Mouse (Mus musculus) limb, embryonic 13.5 days (tissue): ENCODE measurements at regions not wholly inside any gene's neighbourhood (a gene's known extent, or its start where the extent isn't known, plus 50 kb on each side); places are given as distances from the start of the nearest gene placed in this dataset.

Source experiments
- ATAC-seq: fragments of 200-750 bp; cut with Nextera tagmentation; 2 replicates; pipeline ENCODE4 v1.8.0; 2017; ENCODE audit warnings: low read depth, moderate number of reproducible peaks, moderate TSS enrichment; ENCODE audit not compliant: low FRiP score
- H3K27ac ChIP-seq: fragments of 300-500 bp; sonication (generic); 2 replicates; pipeline ENCODE4 v1.5.1; 2015; ENCODE audit warnings: inconsistent platforms, mild to moderate bottlenecking, moderate library complexity
- H3K27me3 ChIP-seq: fragments of 300-500 bp; sonication (generic); 2 replicates; pipeline ENCODE4 v1.6.1; 2015; ENCODE audit warnings: mild to moderate bottlenecking, inconsistent platforms
- H3K36me3 ChIP-seq: fragments of 300-500 bp; sonication (generic); 2 replicates; pipeline ENCODE4 v1.6.1; 2015; ENCODE audit warnings: inconsistent platforms, mild to moderate bottlenecking, moderate library complexity
- H3K4me1 ChIP-seq: fragments of 300-500 bp; sonication (generic); 2 replicates; pipeline ENCODE4 v1.6.1; 2015; ENCODE audit warnings: inconsistent platforms
- H3K4me2 ChIP-seq: fragments of 300-500 bp; sonication (generic); replicated peaks from 2 replicates; pipeline ENCODE4 v1.6.1; 2015; ENCODE audit warnings: inconsistent platforms, mild to moderate bottlenecking, moderate library complexity
- H3K4me3 ChIP-seq: fragments of 300-500 bp; sonication (generic); 2 replicates; pipeline ENCODE4 v1.5.1; 2015; ENCODE audit warnings: moderate library complexity, mild to moderate bottlenecking, inconsistent platforms
- H3K9ac ChIP-seq: fragments of 300-500 bp; sonication (generic); 2 replicates; pipeline ENCODE4 v1.6.1; 2015; ENCODE audit warnings: mild to moderate bottlenecking, inconsistent platforms
- H3K9me3 ChIP-seq: fragments of 300-500 bp; sonication (generic); 2 replicates; pipeline ENCODE4 v1.6.1; 2016; ENCODE audit warnings: inconsistent platforms
- WGBS: fragments of 180-500 bp; shearing (Covaris S2); methylation state at CpG from one replicate; pipeline ENCODE4 v1.1.7; 2015; 5-methylcytosine and 5-hydroxymethylcytosine counted together

DNA sequence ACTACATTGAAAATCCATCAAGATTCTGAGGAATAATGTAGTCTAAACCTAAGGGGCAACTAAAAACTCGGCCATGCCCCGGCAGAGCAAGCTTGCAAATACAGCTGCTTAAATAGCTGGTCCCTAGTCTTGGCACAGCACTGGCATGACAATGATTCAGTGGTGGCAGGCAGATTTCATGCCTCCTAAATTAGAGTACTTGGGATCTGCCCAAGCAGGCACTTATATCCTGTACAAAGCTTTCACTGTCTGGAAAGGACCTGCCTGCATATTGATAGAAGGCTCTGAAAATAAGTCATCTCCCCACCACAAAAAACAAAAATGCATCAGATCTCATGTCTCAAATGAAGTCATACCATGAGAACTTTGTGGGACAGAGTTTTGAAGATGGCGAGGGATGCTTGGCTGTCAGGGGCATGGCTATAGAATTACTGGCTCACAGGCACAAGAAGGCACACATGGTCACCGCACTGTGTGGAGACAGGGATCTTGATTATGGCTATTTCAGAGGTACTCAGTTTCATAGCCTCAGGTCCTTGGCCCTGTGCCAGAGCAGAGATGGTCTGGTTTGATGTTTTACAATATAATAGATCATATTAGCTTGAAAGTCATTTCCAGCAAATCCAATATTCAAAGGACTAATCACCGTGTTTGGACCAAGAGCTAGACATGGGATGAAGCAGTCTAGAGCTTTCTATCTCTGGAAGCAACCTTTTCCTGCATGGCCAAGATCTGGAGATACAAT is 217.7 kb downstream of the Gm45692 start:
- 88% methylated on average over 5 of the region's 5 CpGs for WGBS

DNA sequence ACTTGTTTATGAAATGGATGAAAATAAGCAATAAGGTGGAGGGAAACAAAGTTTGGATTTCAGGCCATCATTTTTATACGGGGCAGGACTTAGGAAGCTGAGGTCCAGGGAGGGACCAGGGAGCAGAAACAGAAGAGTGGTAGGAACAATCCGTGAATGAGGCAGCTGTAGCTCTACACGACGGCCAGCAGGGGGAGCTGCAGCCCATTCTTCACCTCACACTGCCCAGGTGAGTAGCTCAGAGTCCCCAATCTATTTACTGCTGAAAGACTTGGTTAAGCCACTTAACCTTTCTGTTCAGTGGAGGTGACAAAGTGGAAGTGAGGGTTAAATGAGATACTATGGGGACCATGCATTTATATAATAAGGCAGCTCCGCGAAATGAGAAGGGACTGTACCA is 225.7 kb downstream of the Gm45692 start:
- no peak overlapping the region for H3K4me2 ChIP-seq
- no peak overlapping the region for H3K4me3 ChIP-seq
- no peak overlapping the region for H3K9ac ChIP-seq
- H3K4me1 ChIP-seq = peaks cover 9% of the 10 kb centered on the region
- H3K9me3 ChIP-seq = no peaks in the 10 kb centered on the region
- H3K36me3 ChIP-seq = no peaks in the 10 kb centered on the region
- no peak overlapping the region for H3K27ac ChIP-seq
- peak; percentile 54; the same call in 1 of the 2 replicates for ATAC-seq
- H3K27me3 ChIP-seq = peaks cover 38% of the 10 kb centered on the region
- 28% methylated on average over 6 of the region's 6 CpGs for WGBS

More for the DNA sequence above, 217.7 kb downstream of the Gm45692 start:
- Histone ChIP-seq H3K9me3 (no peaks in the 10 kb centered on the region), H3K4me2 (no peak overlapping the region), H3K27me3 (no peaks in the 10 kb centered on the region), H3K27ac (no peak overlapping the region), H3K9ac (no peak overlapping the region), H3K4me1 (peaks cover 10% of the 10 kb centered on the region), H3K36me3 (no peaks in the 10 kb centered on the region), H3K4me3 (no peak overlapping the region)
- ATAC-seq = no peak

GRCm38 (mm10) chr8:26349231-26349630 is 229.9 kb downstream of the Gm45692 start:
- H3K4me2 ChIP-seq = no peak overlapping the region
- H3K27me3 ChIP-seq = peaks cover 35% of the 10 kb centered on the region
- no peak overlapping the region for H3K4me3 ChIP-seq
- H3K4me1 ChIP-seq = peaks cover 28% of the 10 kb centered on the region
- no peak for ATAC-seq
- H3K9ac ChIP-seq = no peak overlapping the region
- WGBS = 83% methylated on average over 7 of the region's 7 CpGs
- H3K27ac ChIP-seq = no peak overlapping the region
- H3K36me3 ChIP-seq = no peaks in the 10 kb centered on the region
- H3K9me3 ChIP-seq = no peaks in the 10 kb centered on the region

GRCm38 (mm10) chr8:26349854-26350253 is 230.5 kb downstream of the Gm45692 start:
- no peak overlapping the region for H3K9ac ChIP-seq
- no peak overlapping the region for H3K4me2 ChIP-seq
- no peak overlapping the region for H3K27ac ChIP-seq
- H3K9me3 ChIP-seq = no peaks in the 10 kb centered on the region
- no peaks in the 10 kb centered on the region for H3K36me3 ChIP-seq
- no peak for ATAC-seq
- peaks cover 34% of the 10 kb centered on the region for H3K4me1 ChIP-seq
- whole genome bisulfite sequencing = 92% methylated on average over 3 of the region's 3 CpGs
- no peak overlapping the region for H3K4me3 ChIP-seq
- peaks cover 40% of the 10 kb centered on the region for H3K27me3 ChIP-seq

- WGBS = 84% methylated on average over 4 of the region's 4 CpGs
- no peak for ATAC-seq
Measured at GRCm38 (mm10) chr8:26350616-26351015, 231.3 kb downstream of the Gm45692 start.

DNA sequence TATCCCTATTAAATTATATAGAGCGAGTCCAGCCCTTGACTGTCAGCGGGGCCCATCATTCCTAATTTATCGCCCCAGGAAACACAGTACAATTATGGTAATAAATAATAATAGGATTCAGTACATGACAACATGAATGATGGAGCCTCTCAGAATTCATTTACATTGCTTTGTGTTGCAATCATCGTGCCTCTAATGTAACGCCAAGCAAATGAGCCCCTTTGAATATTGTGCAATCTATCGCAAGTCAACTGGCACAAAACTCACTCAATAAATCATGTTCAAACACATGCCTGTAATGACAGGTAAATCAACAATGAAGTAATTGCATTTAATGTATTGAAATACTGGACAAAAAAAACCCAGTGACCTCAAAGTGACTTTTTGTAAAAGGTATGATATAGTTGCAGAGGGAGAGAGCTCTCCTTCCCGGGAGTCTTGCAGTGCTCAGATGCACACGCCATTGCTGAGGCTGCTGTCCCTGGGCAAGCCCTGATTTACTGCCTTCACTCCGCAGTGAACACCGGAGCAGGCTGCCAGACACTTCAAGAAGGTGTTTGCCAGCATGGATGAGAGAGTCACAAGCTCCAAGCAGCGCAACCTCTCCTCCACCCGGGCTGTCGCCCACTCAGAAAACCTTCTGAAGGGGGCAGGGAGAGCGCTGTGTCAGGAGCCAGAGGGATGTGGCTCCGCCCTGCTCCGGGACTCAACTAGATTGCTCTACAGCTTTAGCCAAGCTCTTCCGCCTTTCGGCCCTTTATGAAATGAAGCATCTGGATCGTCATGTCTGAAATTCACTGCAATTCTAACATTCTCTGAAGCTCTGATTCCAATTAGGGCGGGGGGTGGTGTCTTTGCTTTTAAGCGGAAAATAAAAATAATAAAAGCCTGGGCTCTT is 232.6 kb downstream of the Gm45692 start:
- Histone ChIP-seq H3K9me3 (no peaks in the 10 kb centered on the region), H3K4me3 (peak overlapping the region; percentile 38), H3K4me2 (peak overlapping the region; percentile 67), H3K27me3 (peaks cover 34% of the 10 kb centered on the region; the same call in 1 of the 2 replicates), H3K36me3 (no peaks in the 10 kb centered on the region), H3K27ac (peak overlapping the region; percentile 83), H3K4me1 (peaks cover 35% of the 10 kb centered on the region), H3K9ac (peak overlapping the region; percentile 54)
- 11% methylated on average over 21 of the region's 21 CpGs for WGBS
- ATAC-seq = peak; percentile 89

More at GRCm38 (mm10) chr8:26350616-26351015, 231.3 kb downstream of the Gm45692 start:
- H3K27ac ChIP-seq = no peak overlapping the region
- peaks cover 38% of the 10 kb centered on the region for H3K27me3 ChIP-seq
- H3K36me3 ChIP-seq = no peaks in the 10 kb centered on the region
- no peaks in the 10 kb centered on the region for H3K9me3 ChIP-seq
- H3K4me2 ChIP-seq = no peak overlapping the region
- H3K4me1 ChIP-seq = peaks cover 35% of the 10 kb centered on the region
- H3K9ac ChIP-seq = no peak overlapping the region
- no peak overlapping the region for H3K4me3 ChIP-seq

- ATAC-seq = peak; percentile 91
- Histone ChIP-seq H3K36me3 (no peaks in the 10 kb centered on the region), H3K4me1 (peaks cover 40% of the 10 kb centered on the region), H3K9me3 (no peaks in the 10 kb centered on the region), H3K9ac (peak overlapping the region; percentile 54), H3K27me3 (peaks cover 29% of the 10 kb centered on the region; the same call in 1 of the 2 replicates), H3K4me3 (peak overlapping the region; percentile 38), H3K27ac (peak overlapping the region; percentile 83), H3K4me2 (peak overlapping the region; percentile 67)
- 4% methylated on average over 9 of the region's 9 CpGs for WGBS
Measured at GRCm38 (mm10) chr8:26352541-26353010, 233.2 kb downstream of the Gm45692 start.

DNA sequence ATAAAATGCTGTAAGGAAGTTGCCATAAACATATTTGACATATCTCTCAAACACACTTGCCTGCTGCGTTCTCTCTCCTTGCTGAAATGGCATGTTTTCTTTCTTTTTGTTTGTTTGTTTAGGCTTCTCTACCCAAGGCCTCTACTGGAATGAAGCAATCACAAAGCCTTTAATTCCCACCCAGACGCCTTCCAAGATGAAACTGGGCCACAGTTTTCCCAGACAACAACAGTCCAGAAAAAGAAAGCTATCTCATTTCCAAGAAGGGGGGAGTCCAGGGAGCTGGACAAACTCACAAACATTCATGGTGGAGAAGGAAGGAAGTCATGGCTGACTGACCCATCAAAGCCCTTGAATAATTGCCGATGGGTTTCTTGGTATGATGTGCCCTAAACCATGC is 234.1 kb downstream of the Gm45692 start:
- 69% methylated on average over 3 of the region's 3 CpGs for WGBS
- Histone ChIP-seq H3K36me3 (no peaks in the 10 kb centered on the region), H3K27ac (peak overlapping the region; percentile 28)

GRCm38 (mm10) chr8:26354516-26354915 is 235.2 kb downstream of the Gm45692 start:
- peaks cover 58% of the 10 kb centered on the region for H3K4me1 ChIP-seq
- ATAC-seq = no peak
- no peaks in the 10 kb centered on the region for H3K9me3 ChIP-seq
- H3K36me3 ChIP-seq = no peaks in the 10 kb centered on the region
- no peak overlapping the region for H3K4me2 ChIP-seq
- H3K9ac ChIP-seq = no peak overlapping the region
- peaks cover 25% of the 10 kb centered on the region; the same call in 1 of the 2 replicates for H3K27me3 ChIP-seq
- H3K27ac ChIP-seq = no peak overlapping the region
- 13% methylated on average over 4 of the region's 4 CpGs for WGBS
- no peak overlapping the region for H3K4me3 ChIP-seq

More for the DNA sequence above, 234.1 kb downstream of the Gm45692 start:
- Histone ChIP-seq H3K9me3 (no peaks in the 10 kb centered on the region), H3K9ac (no peak overlapping the region), H3K4me2 (no peak overlapping the region), H3K27me3 (peaks cover 30% of the 10 kb centered on the region; the same call in 1 of the 2 replicates), H3K4me3 (no peak overlapping the region), H3K4me1 (peaks cover 48% of the 10 kb centered on the region)
- no peak for ATAC-seq

DNA sequence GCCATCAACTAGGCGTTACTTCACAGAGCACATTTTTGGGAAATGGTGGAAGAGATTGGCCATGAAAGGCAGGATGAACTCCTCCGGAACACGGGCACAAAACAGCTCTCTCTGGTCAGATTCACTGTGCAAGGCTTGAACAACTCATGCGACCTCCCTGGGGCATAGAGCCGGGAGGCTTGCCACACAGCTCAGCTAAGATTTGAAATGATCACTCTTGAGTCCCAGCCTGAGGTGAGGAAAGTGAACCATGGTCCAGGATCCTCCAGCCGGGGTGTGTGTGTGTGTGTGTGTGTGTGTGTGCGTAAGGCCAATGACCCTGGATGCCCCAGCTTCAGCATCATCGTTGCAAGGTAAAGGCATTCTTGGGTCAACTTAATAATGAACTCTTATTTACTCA is 237.5 kb downstream of the Gm45692 start:
- peaks cover 24% of the 10 kb centered on the region; the same call in 1 of the 2 replicates for H3K27me3 ChIP-seq
- no peaks in the 10 kb centered on the region for H3K36me3 ChIP-seq
- ATAC-seq = no peak
- H3K9ac ChIP-seq = no peak overlapping the region
- 80% methylated on average over 8 of the region's 8 CpGs for WGBS
- H3K9me3 ChIP-seq = no peaks in the 10 kb centered on the region
- H3K4me3 ChIP-seq = no peak overlapping the region
- no peak overlapping the region for H3K27ac ChIP-seq
- peaks cover 53% of the 10 kb centered on the region for H3K4me1 ChIP-seq
- H3K4me2 ChIP-seq = no peak overlapping the region

GRCm38 (mm10) chr8:26358711-26359136 is 239.4 kb downstream of the Gm45692 start:
- Histone ChIP-seq H3K36me3 (no peaks in the 10 kb centered on the region), H3K9me3 (no peaks in the 10 kb centered on the region), H3K9ac (no peak overlapping the region), H3K4me1 (peaks cover 42% of the 10 kb centered on the region), H3K4me3 (no peak overlapping the region), H3K27me3 (peaks cover 21% of the 10 kb centered on the region; the same call in 1 of the 2 replicates), H3K4me2 (0 out of 2 replicates have a peak overlapping the region, but pooled peaks have one; percentile 11), H3K27ac (no peak overlapping the region)
- 0 out of 2 replicates have a peak, but pooled peaks have one; percentile 62 for ATAC-seq
- 30% methylated on average over 13 of the region's 13 CpGs for WGBS

DNA sequence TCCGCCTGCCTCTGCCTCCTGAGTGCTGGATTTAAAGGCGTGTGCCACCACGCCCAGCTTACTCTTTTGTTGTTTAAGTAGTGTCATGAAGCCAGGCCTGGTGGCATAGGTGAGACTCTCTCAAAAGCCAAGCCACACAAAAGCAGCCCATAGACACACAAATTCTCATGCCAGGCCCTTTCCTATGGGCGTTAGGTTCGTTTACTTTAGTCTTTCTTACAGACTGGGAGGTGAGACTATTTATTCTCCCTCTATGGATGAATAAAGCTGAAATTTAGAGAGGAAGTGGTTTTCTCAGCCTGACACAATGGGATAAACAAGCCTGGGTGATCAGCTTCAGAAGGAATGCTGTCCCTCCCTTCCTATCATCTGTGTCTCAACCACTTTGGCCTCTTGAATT is 243.0 kb downstream of the Gm45692 start:
- WGBS = 90% methylated on average over 5 of the region's 5 CpGs
- Histone ChIP-seq H3K27me3 (0 out of 2 replicates have a peak, but pooled peaks cover 7% of the 10 kb centered on the region), H3K9ac (no peak overlapping the region), H3K36me3 (no peaks in the 10 kb centered on the region), H3K4me3 (no peak overlapping the region), H3K9me3 (no peaks in the 10 kb centered on the region), H3K4me2 (no peak overlapping the region), H3K4me1 (peaks cover 30% of the 10 kb centered on the region), H3K27ac (no peak overlapping the region)
- ATAC-seq = no peak
